Mouse (Mus musculus) erythroblast, embryonic 14.5 days (primary cell): Measurements from ENCODE around the gene Kctd18. TPM values are rescaled to one million over a fixed set of nuclear protein-coding genes. Genes with fewer than 3 reads are reported as not detected.
A peak's percentile ranks its signal among the peaks of the same experiment; 100 is the strongest.

Experiments
- H3K27me3 ChIP-seq: 2 replicates; pipeline ENCODE4 v1.6.1; 2012; ENCODE audit warnings: inconsistent platforms; ENCODE audit not compliant: control insufficient read depth
- H3K36me3 ChIP-seq: 2 replicates; pipeline ENCODE4 v1.6.1; 2012; ENCODE audit warnings: mild to moderate bottlenecking, inconsistent platforms; ENCODE audit not compliant: control insufficient read depth
- H3K4me1 ChIP-seq: 2 replicates; pipeline ENCODE4 v1.6.1; 2012; ENCODE audit warnings: inconsistent platforms; ENCODE audit not compliant: control insufficient read depth
- H3K4me3 ChIP-seq: replicated peaks from 2 replicates; pipeline ENCODE3; 2012; ENCODE audit warnings: moderate library complexity, mild to moderate bottlenecking, inconsistent platforms
- H3K9me3 ChIP-seq: 2 replicates; pipeline ENCODE4 v1.6.1; 2012; ENCODE audit warnings: low read length, inconsistent platforms, mixed read lengths; ENCODE audit not compliant: control insufficient read depth
- GATA1 ChIP-seq: IDR thresholded peaks from 2 replicates; pipeline ENCODE4 v1.6.1; 2012; ENCODE audit warnings: low read length, inconsistent platforms, mixed read lengths
- TAL1 ChIP-seq: IDR thresholded peaks from 3 replicates; pipeline ENCODE4 v1.6.1; 2012; ENCODE audit warnings: low read length, inconsistent platforms, mixed read lengths
- polyA plus RNA-seq: library from polyadenylated mRNA; stranded (reverse); fragments of >175 nt; gene quantifications from 2 replicates; pipeline ENCODE4 v1.2.3, GENCODE M21; 2012

Gene Kctd18
- polyA plus RNA-seq, 1 experiment, result 0.28 TPM

GRCm38 (mm10) chr1:57996133-57996615 is 22.6 kb downstream of the Kctd18 start:
- H3K36me3 ChIP-seq, result peaks cover 33% of the 10 kb centered on the region
- TF ChIP-seq GATA1 (no peak), TAL1 (no peak)
- H3K27me3 ChIP-seq, result no peaks in the 10 kb centered on the region
- H3K4me1 ChIP-seq, result peaks cover 24% of the 10 kb centered on the region
- peak overlapping the region; percentile 79 for H3K4me3 ChIP-seq
- H3K9me3 ChIP-seq, result no peaks in the 10 kb centered on the region

GRCm38 (mm10) chr1:57995432-57996132 is 23.2 kb downstream of the Kctd18 start, which contains the start of gene Sgo2a:
TSS of gene Sgo2a (plus strand) at chr1:57995971.
- H3K4me3 ChIP-seq, result peak within 1 kb of the TSS; percentile 79
- peaks cover 27% of the 10 kb centered on the region for H3K36me3 ChIP-seq
- no peaks in the 10 kb centered on the region for H3K9me3 ChIP-seq
- no peaks in the 10 kb centered on the region for H3K27me3 ChIP-seq
- TF ChIP-seq GATA1 (no peak), TAL1 (no peak)
- peaks cover 24% of the 10 kb centered on the region for H3K4me1 ChIP-seq

GRCm38 (mm10) chr1:57991277-57991676 is 27.5 kb downstream of the Kctd18 start:
- Histone ChIP-seq H3K27me3 (no peaks in the 10 kb centered on the region), H3K9me3 (no peaks in the 10 kb centered on the region), H3K36me3 (no peaks in the 10 kb centered on the region), H3K4me3 (no peak overlapping the region), H3K4me1 (peaks cover 4% of the 10 kb centered on the region)
- TF ChIP-seq GATA1 (no peak), TAL1 (no peak)

- no peaks in the 10 kb centered on the region for H3K27me3 ChIP-seq
- H3K9me3 ChIP-seq, result no peaks in the 10 kb centered on the region
- no peak overlapping the region for H3K4me3 ChIP-seq
- no peaks in the 10 kb centered on the region for H3K36me3 ChIP-seq
- no peaks in the 10 kb centered on the region for H3K4me1 ChIP-seq
- TF ChIP-seq TAL1 (no peak), GATA1 (no peak)
Observed at GRCm38 (mm10) chr1:57989052-57989600, 29.6 kb downstream of the Kctd18 start.

GRCm38 (mm10) chr1:57976860-57977259 is 41.9 kb downstream of the Kctd18 start:
- no peak overlapping the region for H3K4me3 ChIP-seq
- H3K4me1 ChIP-seq, result no peaks in the 10 kb centered on the region
- no peaks in the 10 kb centered on the region for H3K36me3 ChIP-seq
- no peaks in the 10 kb centered on the region for H3K9me3 ChIP-seq
- TF ChIP-seq TAL1, result no peak
- no peaks in the 10 kb centered on the region for H3K27me3 ChIP-seq

- Histone ChIP-seq H3K27me3 (no peaks in the 10 kb centered on the region), H3K36me3 (peaks cover 3% of the 10 kb centered on the region), H3K4me3 (no peak overlapping the region), H3K9me3 (no peaks in the 10 kb centered on the region), H3K4me1 (peaks cover 18% of the 10 kb centered on the region)
- TF ChIP-seq TAL1, result no peak
- TF ChIP-seq GATA1, result no peak
Observed at GRCm38 (mm10) chr1:57971588-57971987, 47.2 kb downstream of the Kctd18 start.

GRCm38 (mm10) chr1:57969327-57970271 is 49.2 kb downstream of the Kctd18 start:
- no peak for TF ChIP-seq GATA1
- no peak for TF ChIP-seq TAL1
- Histone ChIP-seq H3K9me3 (no peaks in the 10 kb centered on the region), H3K36me3 (peaks cover 13% of the 10 kb centered on the region), H3K4me1 (peaks cover 18% of the 10 kb centered on the region), H3K27me3 (no peaks in the 10 kb centered on the region), H3K4me3 (peak overlapping the region; percentile 83)

- H3K4me3 ChIP-seq, result no peak overlapping the region
- H3K27me3 ChIP-seq, result no peaks in the 10 kb centered on the region
- TF ChIP-seq TAL1, result no peak
- no peak for TF ChIP-seq GATA1
- no peaks in the 10 kb centered on the region for H3K4me1 ChIP-seq
- peaks cover 13% of the 10 kb centered on the region for H3K36me3 ChIP-seq
- no peaks in the 10 kb centered on the region for H3K9me3 ChIP-seq
Observed at GRCm38 (mm10) chr1:57955774-57956173, 63.0 kb downstream of the Kctd18 start.

- Histone ChIP-seq H3K27me3 (no peaks in the 10 kb centered on the region), H3K4me1 (no peaks in the 10 kb centered on the region), H3K9me3 (no peaks in the 10 kb centered on the region), H3K4me3 (no peak overlapping the region), H3K36me3 (peaks cover 12% of the 10 kb centered on the region)
- no peak for TF ChIP-seq TAL1
- no peak for TF ChIP-seq GATA1
Observed at GRCm38 (mm10) chr1:57954376-57954765, 64.4 kb downstream of the Kctd18 start.
